Mouse (Mus musculus): ENCODE data around the gene Agpat4. TPM values are rescaled to one million over a fixed set of nuclear protein-coding genes. Genes with fewer than 3 reads are reported as not detected.
"Not testable (repeated sequence)": the region's sequence is repeated elsewhere in the genome, so short reads cannot be mapped to it uniquely, and the experiment has no call there.

Gene Agpat4
- polyA plus RNA-seq, 1 experiment: 50.1 TPM

DNA sequence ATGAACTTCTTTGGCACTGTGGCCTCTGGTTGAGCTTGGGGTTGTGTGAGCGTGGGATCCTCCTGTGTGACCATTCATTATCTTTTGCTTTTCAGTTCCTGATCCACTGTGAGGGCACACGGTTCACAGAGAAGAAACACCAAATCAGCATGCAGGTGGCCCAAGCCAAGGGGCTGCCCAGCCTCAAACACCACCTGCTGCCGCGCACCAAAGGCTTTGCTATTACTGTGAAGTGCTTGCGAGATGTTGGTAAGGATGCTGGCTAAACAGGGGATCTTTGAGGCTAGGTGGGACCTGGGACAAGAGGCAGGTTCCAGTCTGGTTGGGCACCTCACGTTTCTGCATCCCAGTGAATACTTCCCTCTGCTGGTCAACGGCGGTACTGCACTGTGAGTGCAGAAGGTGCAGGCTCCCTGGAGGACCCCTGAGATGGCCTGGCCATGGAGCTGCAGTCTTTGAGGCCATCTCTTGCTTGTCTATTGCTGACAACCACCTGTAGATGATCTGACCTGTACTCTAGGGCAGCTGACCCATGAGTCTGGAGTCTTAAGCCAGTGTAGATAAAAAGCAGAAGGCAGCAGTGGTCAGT is 92.1 kb downstream of the Agpat4 start:
- peak; percentile 74 to 88 for DNase-seq
- Histone ChIP-seq H3K4me1 (ENCODE audit: control insufficient read depth, insufficient read depth, low read length) (peaks cover 16% of the 10 kb centered on the region), H3K27me3 (ENCODE audit: control insufficient read depth, insufficient read depth, low read length) (no peaks in the 10 kb centered on the region), H3K4me3 (replicated peaks; ENCODE audit: insufficient read depth, low read depth, low read length) (no peak overlapping the region), H3K27ac (ENCODE audit: insufficient read depth, low read length) (no peak overlapping the region)
- WGBS: 35% methylated on average over 8 of the region's 8 CpGs
- peak; percentile 99 for TF ChIP-seq CTCF (IDR thresholded peaks at IDR 0.05; ENCODE audit: borderline replicate concordance, insufficient read depth, low read depth, low read length)
- no peak for TF ChIP-seq POLR2A (IDR thresholded peaks at IDR 0.05; ENCODE audit: borderline replicate concordance, insufficient read depth, low read length)

DNA sequence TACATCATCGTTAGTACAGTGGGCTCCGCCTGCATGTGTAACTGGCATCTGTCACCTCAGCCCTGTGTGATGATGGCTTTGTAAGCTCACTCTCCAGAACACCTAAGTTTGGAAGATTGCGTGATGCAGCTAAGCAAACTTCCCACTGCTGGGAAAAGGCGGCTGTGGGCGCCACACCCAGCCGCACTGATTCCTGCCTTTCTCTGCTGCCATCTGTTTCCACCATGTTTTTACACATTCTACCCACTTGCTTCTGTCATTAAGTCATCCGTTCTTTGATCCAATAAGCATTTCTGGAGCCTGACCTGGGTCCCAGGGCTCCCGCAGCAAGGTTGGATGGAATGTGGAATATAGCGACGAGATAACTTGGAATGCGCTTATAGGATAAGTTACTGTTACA is 93.4 kb downstream of the Agpat4 start:
- H3K4me3 ChIP-seq (replicated peaks; ENCODE audit: insufficient read depth, low read depth, low read length): no peak overlapping the region
- no peak overlapping the region for H3K27ac ChIP-seq (ENCODE audit: insufficient read depth, low read length)
- DNase-seq: no peak
- TF ChIP-seq CTCF (IDR thresholded peaks at IDR 0.05; ENCODE audit: borderline replicate concordance, insufficient read depth, low read depth, low read length): no peak
- no peak for TF ChIP-seq POLR2A (IDR thresholded peaks at IDR 0.05; ENCODE audit: borderline replicate concordance, insufficient read depth, low read length)
- peaks cover 4% of the 10 kb centered on the region; the same call in 1 of the 2 replicates for H3K4me1 ChIP-seq (ENCODE audit: control insufficient read depth, insufficient read depth, low read length)
- WGBS: 95% methylated on average over 11 of the region's 11 CpGs
- no peaks in the 10 kb centered on the region for H3K27me3 ChIP-seq (ENCODE audit: control insufficient read depth, insufficient read depth, low read length)

DNA sequence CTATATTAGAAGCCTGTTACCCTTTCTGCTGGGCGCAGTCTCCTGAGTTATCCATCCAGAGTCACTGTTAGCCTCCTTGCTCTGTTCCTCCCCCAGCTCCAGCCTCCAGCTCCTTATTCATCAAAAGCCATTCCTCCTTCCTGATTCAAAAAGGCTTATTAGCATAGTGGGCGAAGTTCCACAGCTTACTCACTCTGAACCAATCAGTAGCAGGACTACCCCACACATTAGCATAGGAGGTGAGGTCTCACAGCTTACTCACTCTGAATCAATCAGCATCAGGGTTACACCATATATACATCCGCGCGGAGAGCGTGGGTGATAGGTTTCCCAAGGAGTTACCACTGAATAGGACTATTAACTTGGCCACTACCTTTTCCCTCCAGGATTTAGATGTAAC is 93.8 kb downstream of the Agpat4 start:
- TF ChIP-seq CTCF (IDR thresholded peaks at IDR 0.05; ENCODE audit: borderline replicate concordance, insufficient read depth, low read depth, low read length): no peak
- TF ChIP-seq POLR2A (IDR thresholded peaks at IDR 0.05; ENCODE audit: borderline replicate concordance, insufficient read depth, low read length): no peak
- no peak overlapping the region for H3K27ac ChIP-seq (ENCODE audit: insufficient read depth, low read length)
- no peaks in the 10 kb centered on the region for H3K27me3 ChIP-seq (ENCODE audit: control insufficient read depth, insufficient read depth, low read length)
- WGBS: 91% methylated on average over 6 of the region's 6 CpGs
- H3K4me1 ChIP-seq (ENCODE audit: control insufficient read depth, insufficient read depth, low read length): no peaks in the 10 kb centered on the region; the same call in 1 of the 2 replicates
- DNase-seq: no peak
- H3K4me3 ChIP-seq (replicated peaks; ENCODE audit: insufficient read depth, low read depth, low read length): no peak overlapping the region

DNA sequence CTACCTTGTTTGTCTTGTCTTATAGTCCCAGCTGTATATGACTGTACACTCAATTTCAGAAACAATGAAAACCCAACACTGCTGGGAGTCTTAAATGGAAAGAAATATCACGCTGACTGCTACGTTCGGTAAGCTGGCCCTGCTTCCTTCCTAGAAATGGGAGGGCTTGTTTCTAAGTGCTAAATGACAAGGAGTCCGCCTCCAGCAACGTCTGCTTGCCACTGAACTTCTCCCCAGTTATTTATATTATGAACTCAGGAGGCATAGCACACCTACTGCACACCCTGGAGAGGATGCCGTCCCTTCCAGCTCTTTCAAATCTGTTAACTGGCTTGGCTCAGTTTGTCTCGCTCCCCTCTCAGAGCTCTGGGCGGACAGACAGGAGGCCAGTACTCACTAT is 94.9 kb downstream of the Agpat4 start:
- no peak overlapping the region for H3K4me3 ChIP-seq (replicated peaks; ENCODE audit: insufficient read depth, low read depth, low read length)
- H3K27me3 ChIP-seq (ENCODE audit: control insufficient read depth, insufficient read depth, low read length): no peaks in the 10 kb centered on the region
- no peak overlapping the region for H3K27ac ChIP-seq (ENCODE audit: insufficient read depth, low read length)
- H3K4me1 ChIP-seq (ENCODE audit: control insufficient read depth, insufficient read depth, low read length): no peaks in the 10 kb centered on the region
- TF ChIP-seq POLR2A (IDR thresholded peaks at IDR 0.05; ENCODE audit: borderline replicate concordance, insufficient read depth, low read length) (no peak), CTCF (IDR thresholded peaks at IDR 0.05; ENCODE audit: borderline replicate concordance, insufficient read depth, low read depth, low read length) (no peak)
- no peak for DNase-seq
- WGBS: 77% methylated on average over 8 of the region's 8 CpGs

DNA sequence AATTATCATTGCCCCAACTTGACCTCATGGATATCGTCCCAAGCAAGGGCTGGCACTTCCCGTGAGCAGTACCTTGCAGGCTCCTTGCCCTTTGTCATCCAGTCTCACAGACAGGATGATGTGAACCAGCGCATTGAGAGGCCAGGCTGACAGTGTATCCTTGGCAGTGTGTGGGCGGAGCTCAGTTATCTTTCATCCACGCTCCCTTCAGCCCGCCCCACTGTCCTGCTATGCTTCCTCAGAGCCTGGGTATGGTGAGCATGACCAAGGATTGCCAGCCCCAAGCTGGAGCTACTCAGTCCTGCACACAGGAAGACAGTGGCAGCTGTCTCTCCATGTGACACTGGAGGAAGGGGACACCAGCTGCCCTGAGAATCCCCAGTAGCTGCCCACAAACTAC is 97.7 kb downstream of the Agpat4 start:
- DNase-seq: no peak
- Histone ChIP-seq H3K27ac (ENCODE audit: insufficient read depth, low read length) (no peak overlapping the region), H3K4me3 (replicated peaks; ENCODE audit: insufficient read depth, low read depth, low read length) (no peak overlapping the region), H3K4me1 (ENCODE audit: control insufficient read depth, insufficient read depth, low read length) (no peaks in the 10 kb centered on the region; the same call in 1 of the 2 replicates), H3K27me3 (ENCODE audit: control insufficient read depth, insufficient read depth, low read length) (no peaks in the 10 kb centered on the region)
- TF ChIP-seq CTCF (IDR thresholded peaks at IDR 0.05; ENCODE audit: borderline replicate concordance, insufficient read depth, low read depth, low read length): no peak
- TF ChIP-seq POLR2A (IDR thresholded peaks at IDR 0.05; ENCODE audit: borderline replicate concordance, insufficient read depth, low read length): no peak
- 70% methylated on average over 6 of the region's 6 CpGs for WGBS

DNA sequence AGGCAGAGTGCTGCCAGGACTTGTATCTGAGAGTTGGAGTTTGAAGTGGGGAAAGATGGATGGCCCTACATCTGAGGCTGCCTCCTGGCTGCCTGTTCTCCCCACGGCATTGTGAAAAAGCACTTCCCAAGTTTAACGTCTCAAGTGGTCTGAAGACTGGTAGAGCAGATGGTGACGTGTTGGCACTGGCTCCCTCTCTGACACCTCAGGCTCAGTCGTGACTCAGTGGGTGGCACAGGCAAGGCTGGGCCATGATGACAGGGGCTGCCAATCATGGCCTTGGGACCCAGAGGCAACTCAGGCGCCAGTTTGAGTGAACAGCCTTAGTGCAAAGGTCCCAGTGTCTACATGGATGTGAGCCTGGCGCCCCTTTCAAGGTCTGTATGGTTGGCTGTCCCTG is 103.4 kb downstream of the Agpat4 start:
- peak; percentile 61 to 68 for DNase-seq
- H3K4me1 ChIP-seq (ENCODE audit: control insufficient read depth, insufficient read depth, low read length): peaks cover 35% of the 10 kb centered on the region
- H3K27me3 ChIP-seq (ENCODE audit: control insufficient read depth, insufficient read depth, low read length): no peaks in the 10 kb centered on the region
- TF ChIP-seq CTCF (IDR thresholded peaks at IDR 0.05; ENCODE audit: borderline replicate concordance, insufficient read depth, low read depth, low read length): no peak
- no peak for TF ChIP-seq POLR2A (IDR thresholded peaks at IDR 0.05; ENCODE audit: borderline replicate concordance, insufficient read depth, low read length)
- H3K27ac ChIP-seq (ENCODE audit: insufficient read depth, low read length): no peak overlapping the region
- H3K4me3 ChIP-seq (replicated peaks; ENCODE audit: insufficient read depth, low read depth, low read length): no peak overlapping the region
- 24% methylated on average over 6 of the region's 6 CpGs for WGBS

DNA sequence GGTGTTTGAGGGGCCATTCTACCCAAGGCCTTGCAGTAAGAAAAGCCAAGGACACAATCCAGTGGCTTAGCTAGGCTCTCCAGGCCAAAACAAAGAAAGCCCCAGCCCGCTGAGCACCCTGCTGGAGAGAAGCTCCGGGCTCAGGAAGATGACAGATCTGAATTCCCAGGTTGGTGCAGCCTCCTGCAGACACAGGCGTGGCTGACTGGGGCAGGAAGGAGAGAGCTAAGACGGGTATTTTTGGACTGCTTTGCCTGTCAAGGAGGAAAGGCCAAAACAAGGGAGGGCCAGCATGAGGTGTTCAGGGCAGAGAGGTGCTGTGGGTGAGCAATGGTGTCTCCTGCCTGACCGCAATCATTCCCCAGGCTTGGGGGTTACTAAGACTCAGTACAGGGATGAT is 105.2 kb downstream of the Agpat4 start:
- WGBS: 19% methylated on average over 5 of the region's 5 CpGs
- H3K4me1 ChIP-seq (ENCODE audit: control insufficient read depth, insufficient read depth, low read length): peaks cover 51% of the 10 kb centered on the region
- H3K27me3 ChIP-seq (ENCODE audit: control insufficient read depth, insufficient read depth, low read length): no peaks in the 10 kb centered on the region
- DNase-seq: peak; percentile 50 to 53
- no peak overlapping the region for H3K4me3 ChIP-seq (replicated peaks; ENCODE audit: insufficient read depth, low read depth, low read length)
- TF ChIP-seq CTCF (IDR thresholded peaks at IDR 0.05; ENCODE audit: borderline replicate concordance, insufficient read depth, low read depth, low read length) (no peak), POLR2A (IDR thresholded peaks at IDR 0.05; ENCODE audit: borderline replicate concordance, insufficient read depth, low read length) (no peak)
- H3K27ac ChIP-seq (ENCODE audit: insufficient read depth, low read length): peak overlapping the region; percentile 44

DNA sequence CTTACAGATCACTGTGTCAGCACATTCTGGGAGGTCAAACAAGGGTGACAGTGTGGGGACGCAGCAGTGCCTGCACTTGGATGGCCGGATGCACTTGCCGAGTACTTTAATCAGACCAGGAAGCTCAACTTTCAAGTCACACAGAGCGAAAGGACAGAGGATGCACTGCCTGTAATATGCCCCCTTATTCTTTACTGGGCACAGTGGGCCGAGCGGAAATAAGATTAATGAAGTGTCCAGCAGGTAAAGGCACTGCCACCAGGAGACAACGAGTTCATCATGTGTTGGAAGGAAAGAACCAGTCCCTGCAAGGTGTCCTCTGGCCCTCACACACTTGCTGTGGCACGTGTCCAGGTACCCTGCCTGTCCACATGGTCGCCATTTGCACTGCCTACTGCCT is 105.6 kb downstream of the Agpat4 start:
- WGBS: 13% methylated on average over 9 of the region's 9 CpGs
- no peaks in the 10 kb centered on the region for H3K27me3 ChIP-seq (ENCODE audit: control insufficient read depth, insufficient read depth, low read length)
- no peak overlapping the region for H3K4me3 ChIP-seq (replicated peaks; ENCODE audit: insufficient read depth, low read depth, low read length)
- DNase-seq: peak; percentile 77 to 82
- peaks cover 56% of the 10 kb centered on the region for H3K4me1 ChIP-seq (ENCODE audit: control insufficient read depth, insufficient read depth, low read length)
- H3K27ac ChIP-seq (ENCODE audit: insufficient read depth, low read length): peak overlapping the region; percentile 44; the same call in 1 of the 2 replicates
- TF ChIP-seq POLR2A (IDR thresholded peaks at IDR 0.05; ENCODE audit: borderline replicate concordance, insufficient read depth, low read length): no peak
- no peak for TF ChIP-seq CTCF (IDR thresholded peaks at IDR 0.05; ENCODE audit: borderline replicate concordance, insufficient read depth, low read depth, low read length)

DNA sequence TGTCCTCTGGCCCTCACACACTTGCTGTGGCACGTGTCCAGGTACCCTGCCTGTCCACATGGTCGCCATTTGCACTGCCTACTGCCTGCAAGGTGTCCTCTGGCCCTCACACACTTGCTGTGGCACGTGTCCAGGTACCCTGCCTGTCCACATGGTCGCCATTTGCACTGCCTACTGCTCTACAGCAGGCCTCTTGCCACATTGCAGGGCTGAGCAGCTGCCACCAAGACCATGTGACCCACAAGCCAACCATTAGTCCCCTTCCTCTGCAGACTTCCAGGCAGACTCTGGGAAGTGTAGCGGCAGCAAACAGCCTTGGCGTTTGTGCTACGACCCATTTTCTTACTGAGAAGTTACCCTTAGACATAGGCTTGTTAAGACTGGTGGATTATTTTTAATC is 106.0 kb downstream of the Agpat4 start:
- not testable (repeated sequence) for H3K27me3 ChIP-seq (ENCODE audit: control insufficient read depth, insufficient read depth, low read length); H3K4me3 ChIP-seq (replicated peaks; ENCODE audit: insufficient read depth, low read depth, low read length)
- H3K27ac ChIP-seq (ENCODE audit: insufficient read depth, low read length): peak overlapping the region; percentile 30; the same call in 1 of the 2 replicates
- 7% methylated on average over 7 of the region's 7 CpGs for WGBS
- peak; percentile 84 to 90 for DNase-seq
- H3K4me1 ChIP-seq (ENCODE audit: control insufficient read depth, insufficient read depth, low read length): peaks cover 56% of the 10 kb centered on the region

All from cerebellum, adult 2 months (tissue).